Comparison of ENCODE assay signal across 8 mouse cellular contexts in the genomic region with DNA sequence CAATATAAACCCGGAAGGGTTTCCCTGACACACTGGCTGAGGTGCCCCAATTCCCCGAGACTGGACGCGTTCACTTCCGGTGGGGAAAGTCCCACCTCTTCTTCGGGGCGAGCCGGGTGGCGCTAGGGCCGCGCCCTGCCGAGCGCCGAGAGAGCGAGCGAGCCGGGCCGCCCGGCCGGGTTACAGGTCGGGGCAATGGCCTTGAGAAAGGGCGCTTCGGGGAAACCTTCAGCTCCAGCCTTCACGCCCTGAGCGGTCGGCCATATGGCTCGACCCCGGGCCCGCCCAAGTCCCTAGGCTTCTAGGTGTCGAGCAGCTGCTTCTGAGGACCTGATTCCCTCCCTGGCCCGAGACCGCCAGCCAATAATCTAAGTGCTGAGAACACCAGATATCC. TPM values are rescaled to one million over a fixed set of nuclear protein-coding genes. Genes with fewer than 3 reads are reported as not detected.
DNase-seq lines count a peak whose midpoint lies in the region; ATAC-seq and TF ChIP-seq lines count a peak whose summit lies in the region.

No protein-coding gene starts in this region.

- peak overlapping the region; percentile 76 for H3K9ac ChIP-seq in forebrain, postnatal 0 days
- peak overlapping the region; percentile 41; the same call in 1 of the 2 replicates for H3K9ac ChIP-seq in lung, postnatal 0 days (replicated peaks; ENCODE audit: low read depth)

- H3K4me2 ChIP-seq in forebrain, postnatal 0 days (ENCODE audit: low read depth): peak overlapping the region; percentile 52
- peak overlapping the region; percentile 54 for H3K4me2 ChIP-seq in lung, postnatal 0 days (replicated peaks; ENCODE audit: low read depth, low read length)

- peak overlapping the region; percentile 50 for H3K4me3 ChIP-seq in forebrain, postnatal 0 days (ENCODE audit: low read depth, low read length)
- H3K4me3 ChIP-seq in lung, postnatal 0 days (ENCODE audit: low read depth, low read length): peak overlapping the region; percentile 59

- no peak for TF ChIP-seq EP300 in lung, postnatal 0 days (IDR thresholded peaks at IDR 0.05)

- TF ChIP-seq CTCF in forebrain, postnatal 0 days (IDR thresholded peaks at IDR 0.05; ENCODE audit: low read depth): no peak
- TF ChIP-seq CTCF in lung, postnatal 0 days (IDR thresholded peaks at IDR 0.05): no peak

- H3K27me3 ChIP-seq in forebrain, postnatal 0 days (ENCODE audit: insufficient read depth, low read length): no peaks in the 10 kb centered on the region
- no peaks in the 10 kb centered on the region for H3K27me3 ChIP-seq in lung, postnatal 0 days (replicated peaks; ENCODE audit: insufficient read depth, low read length)

- H3K4me1 ChIP-seq in forebrain, postnatal 0 days (ENCODE audit: insufficient read depth): no peaks in the 10 kb centered on the region
- no peaks in the 10 kb centered on the region; the same call in 1 of the 2 replicates for H3K4me1 ChIP-seq in lung, postnatal 0 days (ENCODE audit: insufficient read depth, low read depth, low read length)

- ATAC-seq in forebrain, postnatal 0 days: peak; percentile 95
- peak; percentile 90 for ATAC-seq in lung, postnatal 0 days

- no peaks in the 10 kb centered on the region for H3K36me3 ChIP-seq in forebrain, postnatal 0 days (ENCODE audit: insufficient read depth)
- no peaks in the 10 kb centered on the region for H3K36me3 ChIP-seq in lung, postnatal 0 days (ENCODE audit: insufficient read depth, low read length)

- no peaks in the 10 kb centered on the region for H3K9me3 ChIP-seq in forebrain, postnatal 0 days (ENCODE audit: low read length)
- no peaks in the 10 kb centered on the region for H3K9me3 ChIP-seq in lung, postnatal 0 days (ENCODE audit: low read length)

- peak overlapping the region; percentile 87 for H3K27ac ChIP-seq in forebrain, postnatal 0 days (ENCODE audit: low read depth, low read length)
- peak overlapping the region; percentile 96 for H3K27ac ChIP-seq in lung, postnatal 0 days (ENCODE audit: low read length)

- peak; percentile 71 for DNase-seq in MN1 (ENCODE audit: low spot score)
- peak; percentile 69 to 74 for DNase-seq in cerebellum, adult 18-20 months
- DNase-seq in forebrain, postnatal 0 days: peak; percentile 70
- peak; percentile 79 for DNase-seq in heart, postnatal 4 days
- peak; percentile 57 for DNase-seq in layer of hippocampus, adult 9-11 months
- peak; percentile 88 for DNase-seq in lung, postnatal 0 days (ENCODE audit: low spot score)
- peak; percentile 75 for DNase-seq in ovary, postnatal 36 days (ENCODE audit: low spot score)
- peak; percentile 74 for DNase-seq in thymus, postnatal 14 days

- 43% methylated on average over 31 of the region's 32 CpGs for whole genome bisulfite sequencing in forebrain, postnatal 0 days
- 27% methylated on average over 11 of the region's 32 CpGs for WGBS in lung, postnatal 0 days

RNA-seq across cellular contexts. Expression of gene Rap2c, which starts 1.0 kb away (rescaled TPM):
- 24.2 and 28.4 TPM in 2 replicates for total RNA-seq in forebrain, postnatal 0 days (2014; rRNA removed)
- polyA plus RNA-seq in forebrain, postnatal 0 days (2015; fragmentation: Nextera tagmentation; extraction: Ambion mirVana): 9.7 and 9.9 TPM in 2 replicates
- 10 to 100 TPM; 34.8 to 36.9 TPM for total RNA-seq in heart, postnatal 4 days (2021)
- polyA plus RNA-seq in lung, postnatal 0 days (2015; fragmentation: Nextera tagmentation; extraction: Ambion mirVana): 14.0 and 15.3 TPM in 2 replicates

Comparison
In these comparisons a context has a peak if more than half of its experiments do, and no peak if none do; other contexts are left out.
1. Peak in every context shown above with its lines: DNase-seq, ATAC-seq, H3K4me3 ChIP-seq and H3K27ac ChIP-seq.